Mouse (Mus musculus) liver, adult 2 months (tissue): ENCODE measurements at regions not wholly inside any gene's neighbourhood (a gene's known extent, or its start where the extent isn't known, plus 50 kb on each side); places are given as distances from the start of the nearest gene placed in this dataset.

ENCODE experiments used
- DNase-seq: peaks from one replicate; pipeline ENCODE4 v3.0.0-alpha.2; 2011; ENCODE audit warnings: low read depth, low spot score; ENCODE audit errors: extremely low read depth
- H3K27ac ChIP-seq: fragments of 200-500 bp; replicated peaks from 2 replicates; pipeline ENCODE4 v1.5.1; 2012; ENCODE audit warnings: low read depth, mild to moderate bottlenecking, control low read depth, inconsistent platforms, low read length; ENCODE audit not compliant: insufficient read depth
- H3K27me3 ChIP-seq: fragments of 200-500 bp; 2 replicates; pipeline ENCODE4 v1.6.1; 2012; ENCODE audit warnings: mild to moderate bottlenecking, moderate library complexity, low read length, inconsistent platforms; ENCODE audit not compliant: control insufficient read depth, insufficient read depth
- H3K36me3 ChIP-seq: fragments of 200-500 bp; 2 replicates; pipeline ENCODE4 v1.6.1; 2012; ENCODE audit warnings: low read length, inconsistent platforms; ENCODE audit not compliant: control insufficient read depth, insufficient read depth
- H3K4me1 ChIP-seq: fragments of 200-500 bp; 2 replicates; pipeline ENCODE4 v1.6.1; 2011; ENCODE audit warnings: low read length; ENCODE audit not compliant: control insufficient read depth, insufficient read depth
- H3K4me3 ChIP-seq: fragments of 200-500 bp; 2 replicates; pipeline ENCODE4 v1.5.1; 2011; ENCODE audit warnings: low read depth, mild to moderate bottlenecking, control low read depth, low read length, moderate library complexity; ENCODE audit not compliant: insufficient read depth
- H3K79me2 ChIP-seq: fragments of 200-500 bp; 2 replicates; pipeline ENCODE4 v1.6.1; 2012; ENCODE audit warnings: inconsistent platforms, mild to moderate bottlenecking, low read length, moderate library complexity; ENCODE audit not compliant: control insufficient read depth, insufficient read depth
- H3K9ac ChIP-seq: fragments of 200-500 bp; 2 replicates; pipeline ENCODE4 v1.6.1; 2012; ENCODE audit warnings: low read depth, mild to moderate bottlenecking, control low read depth, inconsistent platforms, low read length
- CTCF ChIP-seq: fragments of 200-500 bp; IDR thresholded peaks from 2 replicates; pipeline ENCODE4 v1.5.1; 2011; ENCODE audit warnings: low read depth, low read length, control low read depth
- POLR2A ChIP-seq: fragments of 200-500 bp; IDR thresholded peaks from 2 replicates; pipeline ENCODE4 v1.6.1; 2011; ENCODE audit warnings: low read length, control low read depth; ENCODE audit not compliant: insufficient read depth; ENCODE audit errors: extremely low read depth
- WGBS: fragments of 180-500 bp; shearing (Covaris S2); methylation state at CpG from one replicate; pipeline ENCODE4 v1.1.7; 2018; 5-methylcytosine and 5-hydroxymethylcytosine counted together

GRCm38 (mm10) chr3:141353961-141354360 is 111.1 kb upstream of the Unc5c start:
- no peak overlapping the region for H3K4me3 ChIP-seq
- DNase-seq, result no peak
- WGBS, result 84% methylated on average over 1 of the region's 1 CpGs

GRCm38 (mm10) chr3:141393005-141393404 is 72.0 kb upstream of the Unc5c start:
- Histone ChIP-seq H3K27ac (no peak overlapping the region), H3K4me3 (no peak overlapping the region), H3K27me3 (no peaks in the 10 kb centered on the region), H3K9ac (no peak overlapping the region), H3K36me3 (no peaks in the 10 kb centered on the region), H3K4me1 (no peaks in the 10 kb centered on the region), H3K79me2 (no peaks in the 10 kb centered on the region)
- TF ChIP-seq CTCF, result no peak
- no peak for TF ChIP-seq POLR2A
- no peak for DNase-seq
- WGBS, result 72% methylated on average over 1 of the region's 1 CpGs

More at GRCm38 (mm10) chr3:141353961-141354360, 111.1 kb upstream of the Unc5c start:
- H3K27me3 ChIP-seq, result no peaks in the 10 kb centered on the region
- no peaks in the 10 kb centered on the region for H3K36me3 ChIP-seq
- H3K27ac ChIP-seq, result no peak overlapping the region
- no peaks in the 10 kb centered on the region for H3K4me1 ChIP-seq
- no peak overlapping the region for H3K9ac ChIP-seq
- H3K79me2 ChIP-seq, result no peaks in the 10 kb centered on the region
- TF ChIP-seq POLR2A (no peak), CTCF (no peak)

- Histone ChIP-seq H3K79me2 (no peaks in the 10 kb centered on the region), H3K4me1 (no peaks in the 10 kb centered on the region), H3K27me3 (no peaks in the 10 kb centered on the region), H3K36me3 (no peaks in the 10 kb centered on the region), H3K27ac (no peak overlapping the region), H3K9ac (no peak overlapping the region), H3K4me3 (no peak overlapping the region)
- WGBS, result 59% methylated on average over 2 of the region's 2 CpGs
- TF ChIP-seq POLR2A, result no peak
- no peak for TF ChIP-seq CTCF
- DNase-seq, result no peak
Measured at GRCm38 (mm10) chr3:141398214-141398613, 66.8 kb upstream of the Unc5c start.
